Mouse (Mus musculus): ENCODE results near the gene Olfr99. TPM values are rescaled to one million over a fixed set of nuclear protein-coding genes. Genes with fewer than 3 reads are reported as not detected.
"Not testable (repeated sequence)": the region's sequence is repeated elsewhere in the genome, so short reads cannot be mapped to it uniquely, and the experiment has no call there.

Olfr99 gene
- polyA plus RNA-seq, 1 experiment from 2014 or later = not detected

DNA sequence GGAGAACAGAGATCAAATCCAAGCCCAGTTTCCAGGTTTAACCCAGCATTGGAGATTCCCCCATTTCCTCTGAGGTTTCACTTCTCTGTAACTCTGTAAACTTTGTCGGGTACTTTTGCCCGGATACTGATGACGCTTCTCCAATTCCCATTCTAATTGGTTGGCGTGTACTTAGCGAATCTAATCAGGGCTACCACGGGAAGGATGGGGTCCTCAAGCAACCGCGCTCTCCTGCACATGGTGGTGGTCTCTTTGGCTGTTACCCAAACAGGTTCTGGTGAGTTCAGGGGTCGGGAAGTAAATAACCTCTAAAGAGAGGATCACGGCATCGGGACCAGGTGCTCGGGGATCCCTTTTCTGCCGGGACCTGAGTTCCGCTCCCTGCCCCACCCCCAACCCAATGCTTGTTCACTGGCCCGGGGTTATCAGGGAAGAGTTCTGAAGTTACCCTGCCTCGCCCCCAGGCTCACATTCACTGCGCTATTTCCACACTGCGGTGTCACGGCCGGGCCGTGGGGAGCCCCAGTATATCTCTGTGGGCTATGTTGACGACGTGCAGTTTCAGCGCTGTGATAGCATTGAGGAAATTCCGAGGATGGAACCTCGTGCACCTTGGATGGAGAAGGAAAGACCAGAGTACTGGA lies 13.1 kb downstream of the Olfr99 start, which contains the start of gene H2-M3:
Gene H2-M3 (plus strand): TSS at position 163 of the 644 bp plus-strand sequence.
- H3K4me1 ChIP-seq (replicated peaks; ENCODE audit: control insufficient read depth, insufficient read depth, low read length) = no peaks in the 10 kb centered on the region
- ATAC-seq (replicated peaks; ENCODE audit: low FRiP score) (peak; percentile 90), DNase-seq (ENCODE audit: low spot score) (peak; percentile 66)
- H3K9me3 ChIP-seq (ENCODE audit: control insufficient read depth, low read length) = no peaks in the 10 kb centered on the region
- H3K4me2 ChIP-seq = peak within 1 kb of the TSS; percentile 77
- WGBS = 3% methylated on average over 26 of the region's 26 CpGs
- H3K9ac ChIP-seq (ENCODE audit: low read depth, low read length) = peak within 1 kb of the TSS; percentile 7; the same call in 1 of the 2 replicates
- H3K27ac ChIP-seq (ENCODE audit: low read depth, low read length) = no peak within 1 kb of the TSS
- peak within 1 kb of the TSS; percentile 49 for H3K4me3 ChIP-seq (ENCODE audit: low read depth, low read length)
- H3K27me3 ChIP-seq (replicated peaks; ENCODE audit: control insufficient read depth, insufficient read depth, low read length) = no peaks in the 10 kb centered on the region; the same call in 1 of the 2 replicates
- no peaks in the 10 kb centered on the region for H3K36me3 ChIP-seq (ENCODE audit: control insufficient read depth, insufficient read depth, low read length)

DNA sequence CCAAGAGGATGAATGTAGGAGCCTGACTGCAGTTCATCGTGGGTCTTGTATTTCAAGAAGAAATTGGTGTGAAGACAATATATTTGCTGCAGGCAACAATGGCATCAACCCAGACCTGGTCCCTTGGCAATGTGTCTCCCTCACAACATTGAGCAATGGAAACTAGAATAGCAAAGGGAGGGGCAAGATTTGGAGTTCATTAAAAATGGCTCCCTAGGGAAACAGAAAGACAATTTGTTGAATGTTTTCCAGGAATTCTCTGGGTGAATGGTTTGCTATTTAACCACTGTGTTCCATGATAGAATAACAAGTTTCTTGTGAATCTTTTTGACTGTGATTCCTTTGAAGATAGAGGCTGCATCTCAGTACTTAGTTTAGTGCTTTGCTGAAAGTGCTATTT lies 19.6 kb downstream of the Olfr99 start, which contains the start of gene Olfr98:
Gene Olfr98 (minus strand): TSS at position 124 of the 400 bp plus-strand sequence.
- WGBS = 84% methylated on average over 1 of the region's 1 CpGs
- H3K9ac ChIP-seq (ENCODE audit: low read depth, low read length) = no peak within 1 kb of the TSS
- no peak within 1 kb of the TSS for H3K27ac ChIP-seq (ENCODE audit: low read depth, low read length)
- no peak within 1 kb of the TSS for H3K4me2 ChIP-seq
- no peaks in the 10 kb centered on the region for H3K36me3 ChIP-seq (ENCODE audit: control insufficient read depth, insufficient read depth, low read length)
- H3K27me3 ChIP-seq (replicated peaks; ENCODE audit: control insufficient read depth, insufficient read depth, low read length) = no peaks in the 10 kb centered on the region
- ATAC-seq (replicated peaks; ENCODE audit: low FRiP score) (no peak), DNase-seq (ENCODE audit: low spot score) (no peak)
- no peaks in the 10 kb centered on the region for H3K4me1 ChIP-seq (replicated peaks; ENCODE audit: control insufficient read depth, insufficient read depth, low read length)
- no peak within 1 kb of the TSS for H3K4me3 ChIP-seq (ENCODE audit: low read depth, low read length)
- no peaks in the 10 kb centered on the region for H3K9me3 ChIP-seq (ENCODE audit: control insufficient read depth, low read length)

DNA sequence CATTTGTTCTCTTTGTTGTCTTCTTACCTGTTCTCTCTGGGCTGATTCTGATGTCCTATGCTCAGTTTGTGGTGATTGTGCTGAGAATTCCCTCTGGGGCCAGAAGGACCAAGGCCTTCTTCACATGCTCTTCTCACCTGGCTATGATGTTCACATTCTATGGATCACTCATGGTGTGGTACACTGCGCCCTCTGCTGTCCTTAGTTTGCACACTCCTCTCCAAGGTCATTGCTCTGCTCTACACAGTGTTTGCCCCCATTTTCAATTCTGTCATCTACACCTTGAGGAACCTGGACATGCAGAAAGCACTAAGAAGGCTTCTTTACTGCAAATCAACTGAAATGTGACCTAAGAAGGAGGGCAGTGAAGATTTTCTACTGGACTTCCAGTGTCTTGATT lies 32.7 kb downstream of the Olfr99 start:
- DNase-seq (ENCODE audit: low spot score) (no peak), ATAC-seq (replicated peaks; ENCODE audit: low FRiP score) (no peak; the same call in 1 of the 2 replicates)
- H3K36me3 ChIP-seq (ENCODE audit: control insufficient read depth, insufficient read depth, low read length) = no peaks in the 10 kb centered on the region
- no peaks in the 10 kb centered on the region for H3K27me3 ChIP-seq (replicated peaks; ENCODE audit: control insufficient read depth, insufficient read depth, low read length)
- no peak overlapping the region for H3K4me2 ChIP-seq
- H3K4me3 ChIP-seq (ENCODE audit: low read depth, low read length) = no peak overlapping the region
- H3K9ac ChIP-seq (ENCODE audit: low read depth, low read length) = no peak overlapping the region
- H3K4me1 ChIP-seq (replicated peaks; ENCODE audit: control insufficient read depth, insufficient read depth, low read length) = no peaks in the 10 kb centered on the region
- H3K9me3 ChIP-seq (ENCODE audit: control insufficient read depth, low read length) = no peaks in the 10 kb centered on the region
- H3K27ac ChIP-seq (ENCODE audit: low read depth, low read length) = no peak overlapping the region
- 12% methylated on average over 1 of the region's 1 CpGs for WGBS

DNA sequence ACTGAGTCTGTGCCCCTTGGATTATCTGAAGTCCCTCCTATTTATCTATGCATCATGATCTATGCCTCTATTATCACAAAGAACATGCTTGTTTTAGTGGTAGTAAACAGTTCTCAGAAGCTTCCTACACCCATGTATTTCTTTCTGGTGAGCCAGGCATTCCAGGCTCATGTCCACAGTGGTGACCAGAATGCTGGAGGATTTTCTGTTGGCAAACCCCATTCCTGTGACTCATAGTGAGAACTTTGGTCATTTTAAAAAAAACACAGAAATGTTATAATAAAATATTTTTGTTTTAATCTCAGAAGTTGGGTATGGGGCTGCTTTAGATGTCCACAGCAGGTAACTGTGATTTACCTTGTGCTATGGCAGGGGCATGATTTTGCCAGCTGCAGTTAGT lies 33.8 kb downstream of the Olfr99 start:
- no peaks in the 10 kb centered on the region for H3K36me3 ChIP-seq (ENCODE audit: control insufficient read depth, insufficient read depth, low read length)
- no peaks in the 10 kb centered on the region for H3K9me3 ChIP-seq (ENCODE audit: control insufficient read depth, low read length)
- no peak for DNase-seq (ENCODE audit: low spot score)
- no peaks in the 10 kb centered on the region for H3K27me3 ChIP-seq (replicated peaks; ENCODE audit: control insufficient read depth, insufficient read depth, low read length)
- H3K4me2 ChIP-seq = no peak overlapping the region
- no peak overlapping the region for H3K9ac ChIP-seq (ENCODE audit: low read depth, low read length)
- H3K27ac ChIP-seq (ENCODE audit: low read depth, low read length) = no peak overlapping the region
- ATAC-seq (replicated peaks; ENCODE audit: low FRiP score) = no peak
- no peaks in the 10 kb centered on the region for H3K4me1 ChIP-seq (replicated peaks; ENCODE audit: control insufficient read depth, insufficient read depth, low read length)
- no peak overlapping the region for H3K4me3 ChIP-seq (ENCODE audit: low read depth, low read length)

DNA sequence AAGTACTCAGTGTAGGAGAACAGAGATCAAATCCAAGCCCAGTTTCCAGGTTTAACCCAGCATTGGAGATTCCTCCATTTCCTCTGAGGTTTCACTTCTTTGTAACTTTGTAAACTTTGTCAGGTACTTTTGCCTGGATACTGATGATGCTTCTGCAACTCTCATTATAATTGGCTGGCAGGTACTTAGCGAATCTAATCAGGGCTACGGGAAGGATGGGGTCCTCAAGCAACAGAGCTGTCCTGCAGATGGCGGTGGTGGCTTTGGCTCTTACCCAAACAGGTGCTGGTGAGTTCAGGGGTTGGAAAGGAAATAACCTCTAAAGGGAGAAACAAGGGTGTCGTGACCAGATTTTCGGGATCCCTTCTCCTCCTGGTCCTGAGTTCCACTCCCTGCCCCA lies 36.5 kb downstream of the Olfr99 start:
- H3K27me3 ChIP-seq (replicated peaks; ENCODE audit: control insufficient read depth, insufficient read depth, low read length) = no peaks in the 10 kb centered on the region
- no peak overlapping the region for H3K27ac ChIP-seq (ENCODE audit: low read depth, low read length)
- no peak for ATAC-seq (replicated peaks; ENCODE audit: low FRiP score)
- no peak for DNase-seq (ENCODE audit: low spot score)
- WGBS = 26% methylated on average over 5 of the region's 5 CpGs
- no peak overlapping the region for H3K9ac ChIP-seq (ENCODE audit: low read depth, low read length)
- H3K4me1 ChIP-seq (replicated peaks; ENCODE audit: control insufficient read depth, insufficient read depth, low read length) = no peaks in the 10 kb centered on the region
- no peaks in the 10 kb centered on the region for H3K36me3 ChIP-seq (ENCODE audit: control insufficient read depth, insufficient read depth, low read length)
- H3K9me3 ChIP-seq (ENCODE audit: control insufficient read depth, low read length) = no peaks in the 10 kb centered on the region
- H3K4me2 ChIP-seq = no peak overlapping the region
- no peak overlapping the region for H3K4me3 ChIP-seq (ENCODE audit: low read depth, low read length)

DNA sequence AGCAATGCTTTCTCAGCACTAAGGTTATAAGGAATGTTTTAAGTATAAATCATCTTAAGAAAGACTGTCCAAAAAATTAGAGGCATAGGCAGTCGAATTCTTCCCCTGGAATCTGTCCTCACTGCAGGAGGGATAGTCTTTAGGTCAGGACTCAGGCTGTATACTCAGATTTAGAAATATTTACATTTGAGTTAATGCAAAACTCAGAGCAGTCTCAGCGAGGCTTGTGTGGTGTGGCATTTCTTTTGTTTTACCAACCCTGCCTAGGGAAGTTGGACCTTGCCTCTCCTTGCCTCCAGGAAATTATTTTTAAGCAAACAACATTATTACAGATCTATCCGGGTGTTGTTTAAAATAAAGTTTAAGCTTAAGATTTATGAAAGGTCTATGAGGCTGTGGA lies 41.1 kb downstream of the Olfr99 start:
- no peak overlapping the region for H3K4me2 ChIP-seq
- no peaks in the 10 kb centered on the region for H3K4me1 ChIP-seq (replicated peaks; ENCODE audit: control insufficient read depth, insufficient read depth, low read length)
- WGBS = 48% methylated on average over 3 of the region's 3 CpGs
- no peak overlapping the region for H3K27ac ChIP-seq (ENCODE audit: low read depth, low read length)
- no peak overlapping the region for H3K4me3 ChIP-seq (ENCODE audit: low read depth, low read length)
- H3K9ac ChIP-seq (ENCODE audit: low read depth, low read length) = no peak overlapping the region
- no peak for ATAC-seq (replicated peaks; ENCODE audit: low FRiP score)
- no peaks in the 10 kb centered on the region for H3K36me3 ChIP-seq (ENCODE audit: control insufficient read depth, insufficient read depth, low read length)
- peaks cover 5% of the 10 kb centered on the region; the same call in 1 of the 2 replicates for H3K9me3 ChIP-seq (ENCODE audit: control insufficient read depth, low read length)
- no peak for DNase-seq (ENCODE audit: low spot score)
- no peaks in the 10 kb centered on the region for H3K27me3 ChIP-seq (replicated peaks; ENCODE audit: control insufficient read depth, insufficient read depth, low read length)

DNA sequence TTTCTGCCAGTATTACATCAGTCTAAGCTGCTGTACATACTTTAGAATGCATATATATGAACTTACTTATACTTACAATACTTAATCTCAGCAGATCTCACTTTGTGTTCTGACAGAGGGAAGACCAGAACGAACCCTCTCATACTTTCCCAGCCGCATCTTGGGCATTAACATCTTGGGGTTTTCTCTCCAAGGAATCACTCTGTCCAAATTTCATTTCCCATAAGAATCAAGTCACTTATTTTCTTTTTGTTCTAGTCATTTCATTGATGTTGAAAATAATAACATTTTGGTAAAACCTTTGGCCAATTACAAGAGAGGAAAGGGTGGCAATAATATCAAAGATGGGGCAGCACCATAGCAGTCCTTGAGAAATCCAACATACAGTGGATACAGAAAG lies 46.0 kb downstream of the Olfr99 start, which contains the start of gene Olfr97:
Gene Olfr97 (minus strand): TSS at position 101 of the 400 bp plus-strand sequence.
- H3K9me3 ChIP-seq (ENCODE audit: control insufficient read depth, low read length); H3K4me1 ChIP-seq (replicated peaks; ENCODE audit: control insufficient read depth, insufficient read depth, low read length); ATAC-seq (replicated peaks; ENCODE audit: low FRiP score); H3K4me2 ChIP-seq; H3K36me3 ChIP-seq (ENCODE audit: control insufficient read depth, insufficient read depth, low read length); DNase-seq (ENCODE audit: low spot score); H3K27me3 ChIP-seq (replicated peaks; ENCODE audit: control insufficient read depth, insufficient read depth, low read length); H3K27ac ChIP-seq (ENCODE audit: low read depth, low read length); H3K9ac ChIP-seq (ENCODE audit: low read depth, low read length); H3K4me3 ChIP-seq (ENCODE audit: low read depth, low read length): not testable (repeated sequence)
- 83% methylated on average over 2 of the region's 2 CpGs for WGBS

All from liver, embryonic 11.5 days (tissue).